Mouse (Mus musculus): Measurements from ENCODE around the gene Fam57b.

DNA sequence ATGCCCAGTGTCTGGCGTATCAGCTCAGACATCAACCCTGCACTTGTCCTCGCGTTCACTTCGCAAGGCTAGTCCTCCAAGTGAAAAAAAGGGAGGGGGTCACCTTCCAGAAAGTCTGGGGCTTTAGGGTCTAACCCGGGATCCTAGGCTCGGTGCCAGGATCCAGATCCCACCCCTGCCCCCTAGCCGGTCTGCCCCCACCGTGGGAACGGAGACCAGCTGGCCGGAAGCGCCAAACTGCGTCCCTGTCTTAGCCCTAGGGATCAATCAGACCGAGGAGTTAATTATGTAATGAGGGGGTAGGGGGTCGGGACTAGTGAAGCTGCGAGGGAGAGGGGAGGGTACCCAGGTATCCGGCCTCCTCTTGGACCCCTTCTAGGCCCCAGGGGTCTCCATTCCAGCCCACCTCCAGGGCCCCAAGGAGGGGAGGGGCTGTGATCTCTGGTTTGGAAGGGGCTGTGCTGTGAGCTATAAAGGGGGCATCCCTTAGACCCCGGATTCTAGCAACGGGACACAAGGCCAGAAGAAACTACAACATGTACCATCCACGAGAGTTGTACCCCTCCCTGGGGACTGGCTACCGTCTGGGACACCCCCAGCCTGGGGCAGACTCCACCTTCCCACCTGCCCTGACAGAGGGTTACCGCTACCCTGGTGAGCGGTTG, 16.4 kb upstream of the Fam57b start, which contains the start of gene Tbx6:
- no peak for TF ChIP-seq BHLHE40 (IDR thresholded peaks at IDR 0.05; ENCODE audit: low read depth, low read length)
- no peak for TF ChIP-seq ETS1 (conservative IDR thresholded peaks at IDR 0.05; ENCODE audit: low read depth, low read length)
